Mouse (Mus musculus) C2C12 (cell line): Measurements from ENCODE around the gene Brpf1.

Experiments
- CEBPB ChIP-seq: IDR thresholded peaks from one replicate; pipeline ENCODE4 v1.6.1; 2011; ENCODE audit warnings: low read depth, mild to moderate bottlenecking, control low read depth, moderate library complexity
- CTCF ChIP-seq: IDR thresholded peaks from one replicate; pipeline ENCODE4 v1.5.1; 2011; ENCODE audit not compliant: control insufficient read depth, insufficient read depth, insufficient read length
- MAX ChIP-seq: IDR thresholded peaks from one replicate; pipeline ENCODE4 v1.6.1; 2011; ENCODE audit warnings: mild to moderate bottlenecking, control low read depth
- MYOG ChIP-seq: IDR thresholded peaks from one replicate; pipeline ENCODE4 v1.6.1; 2011; ENCODE audit not compliant: control insufficient read depth, insufficient read length; ENCODE audit errors: extremely low read depth
- USF1 ChIP-seq: IDR thresholded peaks from one replicate; pipeline ENCODE4 v1.6.1; 2011; ENCODE audit warnings: low read depth, mild to moderate bottlenecking, control low read depth, moderate library complexity

GRCm38 (mm10) chr6:113315972-113316371, 9.0 kb downstream of the Brpf1 start:
- TF ChIP-seq MYOG (no peak), MAX (no peak), CTCF (no peak), USF1 (no peak), CEBPB (no peak)
